In genomic region chr10:93486622-93487021, GRCm38 (mm10) we compare ENCODE assay signal across 9 mouse cellular contexts. TPM values are rescaled to one million over a fixed set of nuclear protein-coding genes. Genes with fewer than 3 reads are reported as not detected.
DNase-seq lines count a peak whose midpoint lies in the region; ATAC-seq and TF ChIP-seq lines count a peak whose summit lies in the region.
"Had no signal": no experiment of that assay in that cellular context is flagged by ENCODE, and none has a peak within 500 bp of the region (broad histone marks: within the 10 kb centered on the region; RNA-seq: fewer than 3 reads in every experiment).

No protein-coding gene starts in this region.

- ATAC-seq in hindbrain, embryonic 11.5 days (ENCODE audit: low FRiP score): 0 out of 2 replicates have a peak, but pooled peaks have one; percentile 12
- ATAC-seq in hindbrain, embryonic 12.5 days (ENCODE audit: low FRiP score): no peak
- peak; percentile 42; the same call in 1 of the 2 replicates for ATAC-seq in common myeloid progenitor, adult 5-6 weeks (replicated peaks; ENCODE audit: low read depth, poor library complexity, severe bottlenecking)
- ATAC-seq in intestine, postnatal 0 days: 0 out of 2 replicates have a peak, but pooled peaks have one; percentile 15
- ATAC-seq in limb, embryonic 12.5 days (ENCODE audit: insufficient number of reproducible peaks, insufficient read depth, low FRiP score, low TSS enrichment, low read depth): 0 out of 2 replicates have a peak, but pooled peaks have one; percentile 12
- no peak for ATAC-seq in megakaryocyte, adult 5-6 weeks (ENCODE audit: poor library complexity, severe bottlenecking)

- no peak overlapping the region for H3K27ac ChIP-seq in hindbrain, embryonic 11.5 days (ENCODE audit: low read depth, low read length)
- no peak overlapping the region for H3K27ac ChIP-seq in hindbrain, embryonic 12.5 days
- H3K27ac ChIP-seq in intestine, postnatal 0 days (ENCODE audit: low read depth, low read length): no peak overlapping the region
- H3K27ac ChIP-seq in limb, embryonic 12.5 days: no peak overlapping the region

- no peaks in the 10 kb centered on the region for H3K27me3 ChIP-seq in hindbrain, embryonic 11.5 days (ENCODE audit: control insufficient read depth, insufficient read depth, low read length)
- peaks cover 3% of the 10 kb centered on the region; the same call in 1 of the 2 replicates for H3K27me3 ChIP-seq in hindbrain, embryonic 12.5 days
- no peaks in the 10 kb centered on the region for H3K27me3 ChIP-seq in intestine, postnatal 0 days (replicated peaks; ENCODE audit: control insufficient read depth, insufficient read depth, low read length)
- no peaks in the 10 kb centered on the region for H3K27me3 ChIP-seq in limb, embryonic 12.5 days

- peak; percentile 88 for TF ChIP-seq CTCF in intestine, postnatal 0 days (IDR thresholded peaks at IDR 0.05; ENCODE audit: low read depth)

- no peaks in the 10 kb centered on the region for H3K9me3 ChIP-seq in hindbrain, embryonic 11.5 days (ENCODE audit: control insufficient read depth, low read length)
- no peaks in the 10 kb centered on the region for H3K9me3 ChIP-seq in hindbrain, embryonic 12.5 days (replicated peaks)
- no peaks in the 10 kb centered on the region for H3K9me3 ChIP-seq in intestine, postnatal 0 days (ENCODE audit: control insufficient read depth)
- no peaks in the 10 kb centered on the region for H3K9me3 ChIP-seq in limb, embryonic 12.5 days

- 0 out of 2 replicates have a peak, but pooled peaks cover 3% of the 10 kb centered on the region for H3K4me1 ChIP-seq in hindbrain, embryonic 11.5 days (replicated peaks; ENCODE audit: control insufficient read depth, insufficient read depth, low read length)
- peaks cover 14% of the 10 kb centered on the region for H3K4me1 ChIP-seq in hindbrain, embryonic 12.5 days
- no peaks in the 10 kb centered on the region for H3K4me1 ChIP-seq in intestine, postnatal 0 days (replicated peaks; ENCODE audit: control insufficient read depth, insufficient read depth, low read length)
- no peaks in the 10 kb centered on the region for H3K4me1 ChIP-seq in limb, embryonic 12.5 days (replicated peaks)

- H3K36me3 ChIP-seq in hindbrain, embryonic 11.5 days (ENCODE audit: control insufficient read depth, insufficient read depth, low read length): no peaks in the 10 kb centered on the region
- peaks cover 21% of the 10 kb centered on the region for H3K36me3 ChIP-seq in hindbrain, embryonic 12.5 days
- peaks cover 40% of the 10 kb centered on the region for H3K36me3 ChIP-seq in intestine, postnatal 0 days (ENCODE audit: control insufficient read depth, insufficient read depth)
- peaks cover 34% of the 10 kb centered on the region for H3K36me3 ChIP-seq in limb, embryonic 12.5 days

- DNase-seq in hindbrain, embryonic 11.5 days (ENCODE audit: low spot score): peak; percentile 69
- peak; percentile 28 for DNase-seq in WW6 (ENCODE audit: low read depth, low spot score)
- no peak for DNase-seq in gastrocnemius, postnatal 4 days (ENCODE audit: low spot score in 2 of 2)

- 28% methylated on average over 4 of the region's 4 CpGs for WGBS in hindbrain, embryonic 11.5 days
- WGBS in hindbrain, embryonic 12.5 days: 31% methylated on average over 4 of the region's 4 CpGs
- WGBS in intestine, postnatal 0 days: 23% methylated on average over 4 of the region's 4 CpGs
- WGBS in limb, embryonic 12.5 days: 31% methylated on average over 4 of the region's 4 CpGs

- no peak overlapping the region for H3K4me3 ChIP-seq in hindbrain, embryonic 11.5 days (ENCODE audit: low read depth, low read length)
- no peak overlapping the region for H3K4me3 ChIP-seq in hindbrain, embryonic 12.5 days
- H3K4me3 ChIP-seq in intestine, postnatal 0 days (ENCODE audit: low read depth, low read length): no peak overlapping the region
- H3K4me3 ChIP-seq in limb, embryonic 12.5 days (replicated peaks): no peak overlapping the region

- H3K9ac ChIP-seq in hindbrain, embryonic 11.5 days (ENCODE audit: low read depth, low read length): no peak overlapping the region
- H3K9ac ChIP-seq in hindbrain, embryonic 12.5 days: no peak overlapping the region
- H3K9ac ChIP-seq in intestine, postnatal 0 days (ENCODE audit: low read depth, low read length): no peak overlapping the region
- no peak overlapping the region for H3K9ac ChIP-seq in limb, embryonic 12.5 days (replicated peaks)

- no peak overlapping the region for H3K4me2 ChIP-seq in hindbrain, embryonic 11.5 days (replicated peaks; ENCODE audit: low read depth, low read length)
- H3K4me2 ChIP-seq in hindbrain, embryonic 12.5 days (replicated peaks): no peak overlapping the region
- no peak overlapping the region for H3K4me2 ChIP-seq in intestine, postnatal 0 days (replicated peaks; ENCODE audit: low read depth)
- no peak overlapping the region for H3K4me2 ChIP-seq in limb, embryonic 12.5 days

RNA-seq across cellular contexts. Expression of gene Hal, which starts 1.9 kb away (rescaled TPM):
- polyA plus RNA-seq in hindbrain, embryonic 11.5 days (2014; fragmentation: Nextera tagmentation; extraction: Ambion mirVana): 0.33 and 0.42 TPM in 2 replicates
- polyA plus RNA-seq in hindbrain, embryonic 12.5 days (2016; fragmentation: Nextera tagmentation; extraction: Ambion mirVana): 0.10 TPM in 1 of 2 replicates, not detected in the other
- total RNA-seq in common myeloid progenitor, adult 5-6 weeks (2017): 0.29 and 1.1 TPM in 2 replicates
- 5.1 and 6.4 TPM in 2 replicates for polyA plus RNA-seq in intestine, postnatal 0 days (2015; fragmentation: Nextera tagmentation; extraction: Ambion mirVana)
- 0.35 TPM in 1 of 2 replicates, not detected in the other for polyA plus RNA-seq in limb, embryonic 12.5 days (2016; fragmentation: Nextera tagmentation; extraction: Ambion mirVana)
- total RNA-seq in megakaryocyte, adult 5-6 weeks (2015): 14.1 and 14.2 TPM in 2 replicates
- total RNA-seq in megakaryocyte, adult 5-6 weeks (2017): 6.9 and 10.2 TPM in 2 replicates
- under 1 TPM; 0.12 to 0.16 TPM for total RNA-seq in gastrocnemius, postnatal 4 days (2021)
- polyA plus RNA-seq: heart, embryonic 14.5 days had no signal

RNA-seq across cellular contexts. Expression of gene Lta4h, which starts 33.4 kb away (rescaled TPM):
- 161 and 166 TPM in 2 replicates for polyA plus RNA-seq in hindbrain, embryonic 11.5 days (2014; fragmentation: Nextera tagmentation; extraction: Ambion mirVana)
- polyA plus RNA-seq in hindbrain, embryonic 12.5 days (2016; fragmentation: Nextera tagmentation; extraction: Ambion mirVana): 144 and 147 TPM in 2 replicates
- 139 and 195 TPM in 2 replicates for total RNA-seq in common myeloid progenitor, adult 5-6 weeks (2017)
- 246 and 259 TPM in 2 replicates for polyA plus RNA-seq in intestine, postnatal 0 days (2015; fragmentation: Nextera tagmentation; extraction: Ambion mirVana)
- 200 and 209 TPM in 2 replicates for polyA plus RNA-seq in limb, embryonic 12.5 days (2016; fragmentation: Nextera tagmentation; extraction: Ambion mirVana)
- total RNA-seq in megakaryocyte, adult 5-6 weeks (2015): 297 and 307 TPM in 2 replicates
- total RNA-seq in megakaryocyte, adult 5-6 weeks (2017): 232 and 285 TPM in 2 replicates
- 10 to 100 TPM; 65.4 to 71.1 TPM for total RNA-seq in gastrocnemius, postnatal 4 days (2021)

RNA-seq across cellular contexts. Expression of gene Amdhd1, which starts 53.2 kb away (rescaled TPM):
- 0.10 TPM in 1 of 2 replicates, not detected in the other for polyA plus RNA-seq in hindbrain, embryonic 11.5 days (2014; fragmentation: Nextera tagmentation; extraction: Ambion mirVana)
- polyA plus RNA-seq in hindbrain, embryonic 12.5 days (2016; fragmentation: Nextera tagmentation; extraction: Ambion mirVana): 0.21 and 0.44 TPM in 2 replicates
- total RNA-seq in common myeloid progenitor, adult 5-6 weeks (2017): not detected in 2 replicates
- 0.09 TPM in 1 of 2 replicates, not detected in the other for polyA plus RNA-seq in intestine, postnatal 0 days (2015; fragmentation: Nextera tagmentation; extraction: Ambion mirVana)
- 0.40 and 0.79 TPM in 2 replicates for polyA plus RNA-seq in limb, embryonic 12.5 days (2016; fragmentation: Nextera tagmentation; extraction: Ambion mirVana)
- total RNA-seq in megakaryocyte, adult 5-6 weeks (2015): not detected in 2 replicates
- total RNA-seq in megakaryocyte, adult 5-6 weeks (2017): 0.37 TPM in 1 of 2 replicates, not detected in the other
- total RNA-seq in gastrocnemius, postnatal 4 days (2021): under 1 TPM in 1 of 2 experiments, not detected in 1; 0.31 TPM

RNA-seq across cellular contexts. Expression of gene Ccdc38, which starts 53.8 kb away (rescaled TPM):
- polyA plus RNA-seq in hindbrain, embryonic 11.5 days (2014; fragmentation: Nextera tagmentation; extraction: Ambion mirVana): 0.31 and 0.51 TPM in 2 replicates
- 0.30 and 0.47 TPM in 2 replicates for polyA plus RNA-seq in hindbrain, embryonic 12.5 days (2016; fragmentation: Nextera tagmentation; extraction: Ambion mirVana)
- total RNA-seq in common myeloid progenitor, adult 5-6 weeks (2017): 0.24 and 0.55 TPM in 2 replicates
- polyA plus RNA-seq in intestine, postnatal 0 days (2015; fragmentation: Nextera tagmentation; extraction: Ambion mirVana): 0.10 and 0.14 TPM in 2 replicates
- polyA plus RNA-seq in limb, embryonic 12.5 days (2016; fragmentation: Nextera tagmentation; extraction: Ambion mirVana): 0.41 and 0.51 TPM in 2 replicates
- total RNA-seq in megakaryocyte, adult 5-6 weeks (2015): not detected in 2 replicates
- 0.18 TPM in 1 of 2 replicates, not detected in the other for total RNA-seq in megakaryocyte, adult 5-6 weeks (2017)
- total RNA-seq in gastrocnemius, postnatal 4 days (2021): not detected

Comparison
In these comparisons a context has a peak if more than half of its experiments do, and no peak if none do; other contexts are left out.
1. ATAC-seq: peak in hindbrain, embryonic 11.5 days (single experiment), common myeloid progenitor, adult 5-6 weeks (single experiment), intestine, postnatal 0 days (single experiment) and limb, embryonic 12.5 days (single experiment); none in hindbrain, embryonic 12.5 days (single experiment) and megakaryocyte, adult 5-6 weeks (single experiment).
2. DNase-seq: peak in hindbrain, embryonic 11.5 days (single experiment) and WW6 (single experiment); none in gastrocnemius, postnatal 4 days (0 of 2).